ENCODE assay signal across 22 mouse cellular contexts in genomic region chr11:9018491-9019267, GRCm38 (mm10). TPM values are rescaled to one million over a fixed set of nuclear protein-coding genes. Genes with fewer than 3 reads are reported as not detected.
A peak's percentile ranks its signal among the peaks of the same experiment; 100 is the strongest.
DNase-seq lines count a peak whose midpoint lies in the region; ATAC-seq lines count a peak whose summit lies in the region.
"Had no signal": no experiment of that assay in that cellular context is flagged by ENCODE, and none has a peak within 500 bp of the region (broad histone marks: within the 10 kb centered on the region; RNA-seq: fewer than 3 reads in every experiment).

No protein-coding gene starts in this region.

- no peaks in the 10 kb centered on the region for H3K4me1 ChIP-seq in heart, embryonic 12.5 days (replicated peaks)
- H3K4me1 ChIP-seq: forebrain, embryonic 13.5 days; hindbrain, embryonic 10.5 days; kidney, embryonic 15.5 days had no signal

- intact Hi-C loops in gastrocnemius, postnatal 14 days (cut with DNase I; ENCODE audit: low total_unique reads): no loop called here

- 65% methylated on average over 6 of the region's 6 CpGs for WGBS in heart, embryonic 12.5 days

- no peaks in the 10 kb centered on the region for H3K9me3 ChIP-seq in heart, embryonic 12.5 days (replicated peaks)
- H3K9me3 ChIP-seq: forebrain, embryonic 13.5 days; hindbrain, embryonic 10.5 days; kidney, embryonic 15.5 days had no signal

- H3K27me3 ChIP-seq in heart, embryonic 12.5 days (replicated peaks): no peaks in the 10 kb centered on the region
- H3K27me3 ChIP-seq: forebrain, embryonic 13.5 days had no signal

- H3K9ac ChIP-seq in heart, embryonic 12.5 days: no peak overlapping the region
- H3K9ac ChIP-seq: forebrain, embryonic 13.5 days; forebrain, postnatal 0 days; hindbrain, embryonic 14.5 days; kidney, embryonic 15.5 days had no signal

- H3K4me2 ChIP-seq in heart, embryonic 12.5 days: no peak overlapping the region
- H3K4me2 ChIP-seq: forebrain, embryonic 13.5 days; hindbrain, embryonic 14.5 days; kidney, embryonic 15.5 days had no signal

- no peak for ATAC-seq in heart, embryonic 12.5 days (ENCODE audit: insufficient number of reproducible peaks, low FRiP score)
- no peak for ATAC-seq in erythroid progenitor cell, adult 5-6 weeks (replicated peaks; ENCODE audit: low FRiP score, poor library complexity, severe bottlenecking)
- ATAC-seq: forebrain, embryonic 13.5 days; forebrain, postnatal 0 days; intestine, embryonic 16.5 days had no signal

- H3K4me3 ChIP-seq in heart, embryonic 12.5 days: no peak overlapping the region
- H3K4me3 ChIP-seq: forebrain, embryonic 13.5 days; hindbrain, embryonic 10.5 days; kidney, embryonic 15.5 days had no signal

- H3K36me3 ChIP-seq in heart, embryonic 12.5 days: no peaks in the 10 kb centered on the region
- H3K36me3 ChIP-seq: hindbrain, embryonic 10.5 days; kidney, embryonic 15.5 days had no signal

- H3K27ac ChIP-seq in heart, embryonic 12.5 days (ENCODE audit: poor library complexity, severe bottlenecking): no peak overlapping the region
- H3K27ac ChIP-seq: forebrain, embryonic 13.5 days; hindbrain, embryonic 10.5 days; hindbrain, embryonic 14.5 days; kidney, embryonic 15.5 days had no signal

- DNase-seq in gastrocnemius, postnatal 10 days: peak; percentile 4
- no peak for DNase-seq in gastrocnemius, postnatal 14 days
- peak; percentile 5 for DNase-seq in heart, adult 9 months (ENCODE audit: low spot score in 2 of 2)
- DNase-seq in Muller cell, postnatal 12 days (ENCODE audit: inconsistent ontology term): peak; percentile 80
- peak; percentile 73 for DNase-seq in fat pad, adult 2 months (ENCODE audit: extremely low read depth, low read depth, low spot score)
- DNase-seq: adrenal gland, adult 8-10 months; adrenal gland, postnatal 36 days; cerebellum, adult 11 months; cerebellum, adult 9-10 months; forebrain, postnatal 0 days; gastrocnemius, postnatal 36 days; kidney, adult 2 months had no signal

RNA-seq across cellular contexts. Expression of gene Hus1, which starts 7.7 kb away (rescaled TPM):
- total RNA-seq in gastrocnemius, postnatal 10 days (2021): 1 to 10 TPM; 7.7 to 8.0 TPM
- 1 to 10 TPM; 6.5 to 6.9 TPM for total RNA-seq in gastrocnemius, postnatal 14 days (2021)
- polyA plus RNA-seq in heart, embryonic 12.5 days (2016; fragmentation: Nextera tagmentation; extraction: Ambion mirVana): 14.7 and 16.2 TPM in 2 replicates
- 7.2 and 16.3 TPM in 2 replicates for total RNA-seq in erythroid progenitor cell, adult 5-6 weeks (2015; ENCODE audit: low replicate concordance)
- 6.5 and 8.5 TPM in 2 replicates for total RNA-seq in erythroid progenitor cell, adult 5-6 weeks (2017; ENCODE audit: low replicate concordance)

RNA-seq across cellular contexts. Expression of gene Gm11992, which starts 29.7 kb away (rescaled TPM):
- total RNA-seq in gastrocnemius, postnatal 10 days (2021): not detected
- not detected for total RNA-seq in gastrocnemius, postnatal 14 days (2021)
- 3.1 and 3.3 TPM in 2 replicates for polyA plus RNA-seq in heart, embryonic 12.5 days (2016; fragmentation: Nextera tagmentation; extraction: Ambion mirVana)
- not detected in 2 replicates for total RNA-seq in erythroid progenitor cell, adult 5-6 weeks (2015; ENCODE audit: low replicate concordance)
- total RNA-seq in erythroid progenitor cell, adult 5-6 weeks (2017; ENCODE audit: low replicate concordance): not detected in 2 replicates
- total RNA-seq: gastrocnemius, adult 18-20 months; gastrocnemius, postnatal 36 days had no signal

RNA-seq across cellular contexts. Expression of gene Sun3, which starts 30.1 kb away (rescaled TPM):
- not detected for total RNA-seq in gastrocnemius, postnatal 10 days (2021)
- not detected for total RNA-seq in gastrocnemius, postnatal 14 days (2021)
- polyA plus RNA-seq in heart, embryonic 12.5 days (2016; fragmentation: Nextera tagmentation; extraction: Ambion mirVana): 0.61 and 0.73 TPM in 2 replicates
- total RNA-seq in erythroid progenitor cell, adult 5-6 weeks (2015; ENCODE audit: low replicate concordance): not detected in 2 replicates
- not detected in 2 replicates for total RNA-seq in erythroid progenitor cell, adult 5-6 weeks (2017; ENCODE audit: low replicate concordance)
- total RNA-seq: adrenal gland, adult 8-10 months; adrenal gland, postnatal 36 days; ES-E14; gastrocnemius, adult 18-20 months; gastrocnemius, postnatal 36 days had no signal
- polyA plus RNA-seq: forebrain, embryonic 13.5 days; hindbrain, embryonic 10.5 days; kidney, embryonic 15.5 days had no signal

RNA-seq across cellular contexts. Expression of gene Pkd1l1, which starts 45.6 kb away (rescaled TPM):
- total RNA-seq in gastrocnemius, postnatal 10 days (2021): under 1 TPM; 0.05 to 0.12 TPM
- total RNA-seq in gastrocnemius, postnatal 14 days (2021): not detected
- polyA plus RNA-seq in heart, embryonic 12.5 days (2016; fragmentation: Nextera tagmentation; extraction: Ambion mirVana): 0.04 and 0.05 TPM in 2 replicates
- 4.7 and 5.4 TPM in 2 replicates for total RNA-seq in erythroid progenitor cell, adult 5-6 weeks (2015; ENCODE audit: low replicate concordance)
- 1.7 and 7.8 TPM in 2 replicates for total RNA-seq in erythroid progenitor cell, adult 5-6 weeks (2017; ENCODE audit: low replicate concordance)
- total RNA-seq: adrenal gland, postnatal 36 days; gastrocnemius, adult 18-20 months; gastrocnemius, postnatal 36 days had no signal
- polyA plus RNA-seq: embryonic facial prominence, embryonic 11.5 days had no signal
